Mouse (Mus musculus) heart, postnatal 0 days (tissue): ENCODE measurements around the gene Tmem44.

ENCODE experiments used
- CTCF ChIP-seq: IDR thresholded peaks from 2 replicates; pipeline ENCODE4 v1.5.1; 2016; ENCODE audit warnings: antibody characterized with exemption, control low read depth, low read depth
- EP300 ChIP-seq: IDR thresholded peaks from 2 replicates; pipeline ENCODE4 v1.6.1; 2016; ENCODE audit warnings: antibody characterized with exemption, low read depth

DNA sequence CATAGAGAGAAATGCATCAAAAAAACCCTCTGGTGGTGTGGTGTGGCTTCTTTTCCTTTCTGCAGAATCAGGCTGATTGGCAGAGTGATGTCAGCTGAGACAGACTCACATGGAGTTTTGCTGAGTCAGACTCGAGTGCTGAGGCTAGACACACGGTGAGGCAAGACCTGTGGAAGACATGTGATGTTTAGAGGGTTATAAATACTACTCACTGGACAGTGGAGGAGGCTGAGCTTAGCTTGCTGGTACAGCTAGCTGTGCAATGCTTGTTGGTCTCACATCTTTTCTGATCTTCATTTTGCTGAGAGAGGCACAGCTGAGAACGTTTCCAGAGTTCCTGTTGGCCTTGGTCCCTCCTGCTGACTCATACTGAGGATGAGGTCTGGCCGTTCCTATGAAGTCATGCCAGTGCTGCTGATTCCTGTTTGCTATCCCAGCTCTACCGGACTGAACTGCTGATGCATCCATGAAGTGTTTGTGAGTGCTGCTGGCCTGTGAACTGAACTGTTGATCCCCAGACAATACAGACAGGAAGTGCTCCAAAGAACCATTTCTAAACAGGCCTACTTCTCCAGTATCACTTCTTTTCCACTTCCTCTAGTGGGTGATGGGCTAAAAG lies 84.9 kb downstream of the Tmem44 start:
- no peak for TF ChIP-seq CTCF
- TF ChIP-seq EP300, result no peak
